Mouse (Mus musculus): ENCODE measurements around the gene Tff3.

DNA sequence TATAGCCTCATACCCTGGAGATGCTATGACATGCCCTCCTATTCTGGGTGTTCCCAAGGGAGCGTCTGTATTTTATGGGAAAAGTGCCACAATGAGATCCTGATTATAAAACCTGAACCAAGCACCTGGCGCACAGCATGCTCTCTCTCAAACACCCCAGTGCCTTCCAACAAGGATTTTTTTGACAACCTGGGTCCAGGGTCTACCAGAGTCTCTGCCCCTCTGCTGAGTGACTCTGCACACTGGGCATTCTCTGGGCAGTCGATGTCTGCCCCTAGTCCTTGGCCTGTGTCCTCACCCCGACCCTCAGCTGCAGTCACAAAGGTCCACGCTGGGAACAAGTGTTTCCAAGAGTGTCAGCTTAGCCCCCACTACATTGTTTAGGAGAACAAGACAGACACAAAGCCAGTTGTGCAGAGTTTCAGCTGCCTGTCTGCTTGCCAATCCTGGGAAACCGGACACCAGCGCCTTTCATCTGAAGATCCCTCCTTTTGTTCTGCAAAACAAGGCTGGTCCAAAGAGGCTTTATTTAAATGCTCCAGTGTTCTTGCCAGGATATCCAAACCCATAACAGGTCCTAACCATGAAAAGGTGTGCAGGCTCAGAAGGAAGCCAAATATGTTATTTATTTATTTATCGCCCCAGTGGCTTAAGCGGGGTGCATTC, 16.1 kb downstream of the Tff3 start:
- TF ChIP-seq POLR2A (IDR thresholded peaks at IDR 0.05; ENCODE audit: low read depth, low read length) (no peak), CTCF (conservative IDR thresholded peaks at IDR 0.05; ENCODE audit: insufficient read depth, insufficient read length, low read depth, low read length) (no peak)
